Mouse (Mus musculus) ES-E14 (cell line): ENCODE results near the gene Gar1. TPM values are rescaled to one million over a fixed set of nuclear protein-coding genes. Genes with fewer than 3 reads are reported as not detected.

Experiments
- DNase-seq: peaks from one replicate; pipeline ENCODE4 v3.0.0-alpha.2; 2013; ENCODE audit warnings: low read depth, low spot score
- H3K27ac ChIP-seq: 2 replicates; pipeline ENCODE4 v1.5.1; 2012; ENCODE audit warnings: low read depth, mild to moderate bottlenecking, low read length, moderate library complexity, mixed read lengths; ENCODE audit not compliant: poor library complexity, insufficient read depth, severe bottlenecking
- H3K36me3 ChIP-seq: 2 replicates; pipeline ENCODE4 v1.6.1; 2012; ENCODE audit warnings: mild to moderate bottlenecking, low read length, moderate library complexity, mixed read lengths; ENCODE audit not compliant: control insufficient read depth, poor library complexity, insufficient read depth, severe bottlenecking
- H3K4me1 ChIP-seq, 2 experiments: fragments of 150-350 bp in 1 of 2; sonication (generic) in 1 of 2; 2 replicates each; pipeline ENCODE4 v1.6.1; 2012; ENCODE audit warnings: low read length in 2 of 2, mild to moderate bottlenecking in 1 of 2, mixed read lengths in 1 of 2; ENCODE audit not compliant: control insufficient read depth in 2 of 2, insufficient read depth in 2 of 2, poor library complexity in 1 of 2
- H3K4me3 ChIP-seq, 2 experiments: fragments of 150-350 bp in 1 of 2; sonication (generic) in 1 of 2; 2 replicates each; pipeline ENCODE4 v1.5.1; 2012; ENCODE audit warnings: low read length in 2 of 2, low read depth in 1 of 2, mild to moderate bottlenecking in 1 of 2, mixed read lengths in 1 of 2; ENCODE audit not compliant: insufficient read depth in 1 of 2, poor library complexity in 1 of 2, severe bottlenecking in 1 of 2
- H3K9ac ChIP-seq: 2 replicates; pipeline ENCODE4 v1.6.1; 2012; ENCODE audit warnings: low read depth, mild to moderate bottlenecking, low read length, mixed read lengths; ENCODE audit not compliant: poor library complexity, insufficient read depth, severe bottlenecking
- H3K9me3 ChIP-seq: fragments of 150-350 bp; sonication (generic); 2 replicates; pipeline ENCODE4 v1.6.1; 2012; ENCODE audit warnings: low read depth, mild to moderate bottlenecking, low read length; ENCODE audit not compliant: control insufficient read depth, insufficient read depth
- CHD2 ChIP-seq: IDR thresholded peaks from 2 replicates; pipeline ENCODE4 v1.6.1; 2014; ENCODE audit warnings: mild to moderate bottlenecking, low read depth, low read length, inconsistent platforms
- HCFC1 ChIP-seq: IDR thresholded peaks from 2 replicates; pipeline ENCODE4 v1.6.1; 2012; ENCODE audit warnings: low read length, inconsistent platforms, borderline replicate concordance; ENCODE audit not compliant: insufficient read depth
- MAFK ChIP-seq: IDR thresholded peaks from 2 replicates; pipeline ENCODE4 v1.6.1; 2014; ENCODE audit warnings: mild to moderate bottlenecking, low read depth, low read length, inconsistent platforms; ENCODE audit not compliant: insufficient read depth
- ZC3H11A ChIP-seq: IDR thresholded peaks from 2 replicates; pipeline ENCODE4 v1.6.1; 2012; ENCODE audit warnings: low read depth, mild to moderate bottlenecking, inconsistent platforms, low read length, borderline replicate concordance
- ZNF384 ChIP-seq: IDR thresholded peaks from 2 replicates; pipeline ENCODE4 v1.6.1; 2012; ENCODE audit warnings: low read depth, low read length, inconsistent platforms
- in situ Hi-C, 2 experiments: fragments of 600-800 bp; cut with MboI; formaldehyde crosslinking; loops; one replicate each; pipeline ENCODE4 v1.15.1; 2025; ENCODE audit warnings: low sequenced_read_pairs in 2 of 2, inconsistent platforms in 1 of 2; ENCODE audit not compliant: unreplicated experiment in 2 of 2
- total RNA-seq: library from RNA; depleted of rRNA; stranded (reverse); fragments of 300-350 nt; gene quantifications from 2 replicates; pipeline ENCODE4 v1.2.3, GENCODE M21; 2012

The Gar1 gene
- total RNA-seq, 1 experiment = 79.1 TPM

GRCm38 (mm10) chr3:129830626-129831025 is 570 bp downstream of the Gar1 start:
- in situ Hi-C loops = no loop called here

GRCm38 (mm10) chr3:129827691-129828090 is 3.5 kb downstream of the Gar1 start:
- TF ChIP-seq HCFC1 (no peak), ZC3H11A (no peak), CHD2 (no peak), MAFK (no peak), ZNF384 (no peak)
- DNase-seq = no peak
- H3K36me3 ChIP-seq = peaks cover 24% of the 10 kb centered on the region
- in situ Hi-C loops = no loop called here
- H3K9ac ChIP-seq = no peak overlapping the region
- H3K4me3 ChIP-seq = no peak overlapping the region
- peaks cover 3 to 5% of the 10 kb centered on the region in 2 experiments; a peak in 2 of 4 replicates for H3K4me1 ChIP-seq
- no peaks in the 10 kb centered on the region for H3K9me3 ChIP-seq
- no peak overlapping the region for H3K27ac ChIP-seq

More at GRCm38 (mm10) chr3:129830626-129831025, 570 bp downstream of the Gar1 start:
- DNase-seq = no peak
- peak overlapping the region; percentile 72 for H3K27ac ChIP-seq
- H3K4me3 ChIP-seq = peak overlapping the region; percentile 78 to 95
- peak overlapping the region; percentile 97 for H3K9ac ChIP-seq
- H3K9me3 ChIP-seq = no peaks in the 10 kb centered on the region
- H3K36me3 ChIP-seq = peaks cover 12% of the 10 kb centered on the region; the same call in 1 of the 2 replicates
- no peak for TF ChIP-seq MAFK
- TF ChIP-seq CHD2 = no peak
- TF ChIP-seq ZC3H11A = no peak
- no peak for TF ChIP-seq HCFC1
- H3K4me1 ChIP-seq = peaks cover 3 to 6% of the 10 kb centered on the region in 2 experiments; a peak in 2 of 4 replicates

- TF ChIP-seq ZNF384 = no peak
- TF ChIP-seq MAFK = no peak
Measured at GRCm38 (mm10) chr3:129826691-129827090, 4.5 kb downstream of the Gar1 start.

GRCm38 (mm10) chr3:129824891-129825290 is 6.3 kb downstream of the Gar1 start:
- no peak for DNase-seq
- H3K9ac ChIP-seq = no peak overlapping the region
- no peak overlapping the region for H3K4me3 ChIP-seq
- H3K36me3 ChIP-seq = peaks cover 24% of the 10 kb centered on the region
- H3K27ac ChIP-seq = no peak overlapping the region
- in situ Hi-C loops = no loop called here
- H3K9me3 ChIP-seq = no peaks in the 10 kb centered on the region
- H3K4me1 ChIP-seq = peaks cover 2 to 5% of the 10 kb centered on the region in 2 experiments; a peak in 2 of 4 replicates
- TF ChIP-seq ZNF384 (no peak), MAFK (0 out of 2 replicates have a peak, but pooled peaks have one; percentile 34), HCFC1 (no peak)

More at GRCm38 (mm10) chr3:129826691-129827090, 4.5 kb downstream of the Gar1 start:
- in situ Hi-C loops = no loop called here
- Histone ChIP-seq H3K9ac (no peak overlapping the region), H3K4me3 (no peak overlapping the region), H3K9me3 (no peaks in the 10 kb centered on the region), H3K36me3 (peaks cover 24% of the 10 kb centered on the region), H3K4me1 (peaks cover 3 to 5% of the 10 kb centered on the region in 2 experiments; a peak in 2 of 4 replicates), H3K27ac (no peak overlapping the region)
- DNase-seq = no peak

- Histone ChIP-seq H3K4me1 (no peaks in the 10 kb centered on the region), H3K9me3 (no peaks in the 10 kb centered on the region), H3K9ac (no peak overlapping the region), H3K27ac (no peak overlapping the region), H3K4me3 (no peak overlapping the region), H3K36me3 (peaks cover 20% of the 10 kb centered on the region)
- in situ Hi-C loops = no loop called here
- no peak for TF ChIP-seq HCFC1
- no peak for TF ChIP-seq ZNF384
- no peak for TF ChIP-seq ZC3H11A
- TF ChIP-seq CHD2 = no peak
- no peak for TF ChIP-seq MAFK
- DNase-seq = no peak
Measured at GRCm38 (mm10) chr3:129824146-129824545, 7.0 kb downstream of the Gar1 start.
